Mouse (Mus musculus) liver, postnatal 0 days (tissue): ENCODE measurements around the gene D430042O09Rik.

Experiments used
- CTCF ChIP-seq: sonication (generic); IDR thresholded peaks from 2 replicates; pipeline ENCODE4 v1.5.1; 2016; ENCODE audit warnings: antibody characterized with exemption, low read depth
- EP300 ChIP-seq: IDR thresholded peaks from 2 replicates; pipeline ENCODE4 v1.6.1; 2016; ENCODE audit warnings: antibody characterized with exemption, low read depth, mild to moderate bottlenecking

GRCm38 (mm10) chr7:125899036-125899435 is 191.3 kb downstream of the D430042O09Rik start:
- TF ChIP-seq CTCF (no peak), EP300 (no peak)
